Mouse (Mus musculus) cortical plate, adult 2 months (tissue): ENCODE data around the gene C3.

Source experiments
- CTCF ChIP-seq: fragments of 200-500 bp; IDR thresholded peaks from 2 replicates; pipeline ENCODE4 v1.5.1; 2011; ENCODE audit warnings: mild to moderate bottlenecking, control low read depth, low read length; ENCODE audit not compliant: insufficient read depth; ENCODE audit errors: extremely low read depth
- POLR2A ChIP-seq: fragments of 200-500 bp; IDR thresholded peaks from 2 replicates; pipeline ENCODE4 v1.6.1; 2011; ENCODE audit warnings: mild to moderate bottlenecking, low read length, control low read depth; ENCODE audit not compliant: insufficient read depth; ENCODE audit errors: extremely low read depth

GRCm38 (mm10) chr17:57246663-57247392 is 18.9 kb upstream of the C3 start:
- 0 out of 2 replicates have a peak, but pooled peaks have one; percentile 2 for TF ChIP-seq CTCF
- no peak for TF ChIP-seq POLR2A
